Mouse (Mus musculus): ENCODE data around the gene Cdh22. TPM values are rescaled to one million over a fixed set of nuclear protein-coding genes. Genes with fewer than 3 reads are reported as not detected.

The Cdh22 gene
- polyA plus RNA-seq, 1 experiment, result 1.3 TPM

DNA sequence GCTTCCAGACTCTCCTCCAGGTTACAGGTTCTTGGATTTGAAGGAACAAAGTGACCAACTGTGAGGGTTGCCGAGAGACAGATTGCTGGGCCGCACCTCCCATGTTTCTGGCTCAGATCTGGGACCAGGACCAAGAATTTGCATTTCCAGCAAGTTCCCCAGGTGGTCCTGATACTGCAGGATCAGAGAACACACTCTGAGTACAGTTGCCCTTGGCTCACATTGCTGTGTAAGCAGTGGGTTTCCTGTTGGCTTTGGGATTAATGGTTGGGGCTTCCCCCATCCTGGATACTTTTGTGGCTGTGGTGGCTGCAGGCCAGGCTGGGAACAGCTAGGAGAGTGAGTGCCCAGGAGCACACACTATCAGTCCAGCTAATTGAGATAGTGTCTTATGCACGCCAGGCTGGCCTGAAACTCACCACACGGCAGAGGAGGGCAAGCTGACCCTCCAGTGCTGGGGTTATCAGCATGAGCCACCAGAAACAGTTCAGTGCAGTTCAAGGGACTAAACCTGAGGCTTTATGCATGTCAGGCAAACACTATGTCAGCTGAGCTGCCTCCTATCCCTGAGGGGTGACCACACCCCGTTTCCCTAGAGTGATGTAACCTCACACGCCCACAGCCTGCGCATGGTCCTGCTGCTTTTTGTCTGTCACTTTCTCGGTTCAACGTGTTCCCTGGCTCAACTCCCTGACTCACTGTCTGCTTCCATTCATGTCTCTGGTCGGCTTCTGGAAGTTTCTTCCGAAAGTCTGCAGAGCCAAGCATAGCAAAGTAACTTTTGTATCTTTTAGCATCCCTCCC lies 160.4 kb downstream of the Cdh22 start:
- H3K27me3 ChIP-seq (ENCODE audit: control insufficient read depth, insufficient read depth, low read length), result peaks cover 1% of the 10 kb centered on the region
- TF ChIP-seq CTCF (IDR thresholded peaks at IDR 0.05; ENCODE audit: extremely low read depth, insufficient read depth, insufficient read length, insufficient replicate concordance) (no peak), POLR2A (IDR thresholded peaks at IDR 0.05; ENCODE audit: low read depth, low read length) (no peak)
- no peak overlapping the region for H3K4me3 ChIP-seq (ENCODE audit: extremely low read depth, insufficient read depth, insufficient read length)
- 43% methylated on average over 11 of the region's 11 CpGs for WGBS
- no peak for DNase-seq (ENCODE audit: low read depth in 1 of 2, low spot score in 2 of 2)
- H3K4me1 ChIP-seq (ENCODE audit: control insufficient read depth, insufficient read depth, insufficient read length), result no peaks in the 10 kb centered on the region; the same call in 1 of the 2 replicates
- H3K27ac ChIP-seq (ENCODE audit: insufficient read depth, low read length), result no peak overlapping the region
- H3K36me3 ChIP-seq (ENCODE audit: control insufficient read depth, insufficient read depth, low read length), result no peaks in the 10 kb centered on the region; the same call in 1 of the 2 replicates

- Histone ChIP-seq H3K27me3 (ENCODE audit: control insufficient read depth, insufficient read depth, low read length) (peaks cover 1% of the 10 kb centered on the region; the same call in 1 of the 2 replicates), H3K27ac (ENCODE audit: insufficient read depth, low read length) (no peak overlapping the region), H3K36me3 (ENCODE audit: control insufficient read depth, insufficient read depth, low read length) (no peaks in the 10 kb centered on the region; the same call in 1 of the 2 replicates), H3K4me3 (ENCODE audit: extremely low read depth, insufficient read depth, insufficient read length) (no peak overlapping the region), H3K4me1 (ENCODE audit: control insufficient read depth, insufficient read depth, insufficient read length) (no peaks in the 10 kb centered on the region; the same call in 1 of the 2 replicates)
- no peak for TF ChIP-seq CTCF (IDR thresholded peaks at IDR 0.05; ENCODE audit: extremely low read depth, insufficient read depth, insufficient read length, insufficient replicate concordance)
- no peak for TF ChIP-seq POLR2A (IDR thresholded peaks at IDR 0.05; ENCODE audit: low read depth, low read length)
- WGBS, result 19% methylated on average over 9 of the region's 9 CpGs
- DNase-seq (ENCODE audit: low read depth in 1 of 2, low spot score in 2 of 2), result no peak
These were observed 161.3 kb downstream of the Cdh22 start for GRCm38 (mm10) chr2:165073381-165073781.

DNA sequence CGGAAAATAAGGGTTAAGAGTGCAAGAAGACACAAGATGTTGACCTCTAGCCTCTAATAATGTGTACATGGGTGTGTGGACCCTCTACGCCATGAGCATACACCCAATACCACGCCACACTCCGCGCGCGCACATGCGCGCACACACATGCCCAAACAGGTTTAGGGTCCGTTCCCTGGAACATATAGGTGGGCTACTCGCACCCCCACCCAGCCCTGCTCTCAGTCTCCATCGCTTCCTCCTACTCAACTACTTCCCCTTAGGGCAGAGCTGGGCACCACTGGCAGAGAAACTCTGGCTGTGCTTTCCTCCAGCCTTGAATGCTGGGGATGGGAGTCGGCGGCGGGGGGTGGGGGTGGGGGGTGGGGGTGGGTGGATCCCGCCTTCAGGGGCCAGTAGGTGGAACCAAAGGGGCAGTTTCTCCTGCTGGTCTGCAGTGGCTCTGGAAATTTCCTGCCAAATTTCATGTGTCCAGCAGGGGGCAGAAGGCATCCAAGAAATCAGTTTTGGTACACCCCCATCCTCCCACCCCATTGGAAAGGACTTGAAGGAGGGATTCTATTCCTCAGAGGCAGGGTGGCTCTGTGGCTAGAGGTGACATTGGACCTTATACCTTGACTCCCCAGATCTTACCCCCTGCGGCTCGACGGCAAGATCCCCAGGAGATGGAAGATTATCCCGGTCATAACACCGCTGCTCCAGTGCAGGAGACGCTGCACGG lies 164.4 kb downstream of the Cdh22 start:
- Histone ChIP-seq H3K4me1 (ENCODE audit: control insufficient read depth, insufficient read depth, insufficient read length) (no peaks in the 10 kb centered on the region; the same call in 1 of the 2 replicates), H3K36me3 (ENCODE audit: control insufficient read depth, insufficient read depth, low read length) (peaks cover 8% of the 10 kb centered on the region), H3K27ac (ENCODE audit: insufficient read depth, low read length) (no peak overlapping the region), H3K4me3 (ENCODE audit: extremely low read depth, insufficient read depth, insufficient read length) (no peak overlapping the region), H3K27me3 (ENCODE audit: control insufficient read depth, insufficient read depth, low read length) (no peaks in the 10 kb centered on the region)
- TF ChIP-seq CTCF (IDR thresholded peaks at IDR 0.05; ENCODE audit: extremely low read depth, insufficient read depth, insufficient read length, insufficient replicate concordance), result no peak
- TF ChIP-seq POLR2A (IDR thresholded peaks at IDR 0.05; ENCODE audit: low read depth, low read length), result no peak
- 33% methylated on average over 23 of the region's 23 CpGs for WGBS
- DNase-seq (ENCODE audit: low read depth in 1 of 2, low spot score in 2 of 2), result peak; percentile 19 to 33

DNA sequence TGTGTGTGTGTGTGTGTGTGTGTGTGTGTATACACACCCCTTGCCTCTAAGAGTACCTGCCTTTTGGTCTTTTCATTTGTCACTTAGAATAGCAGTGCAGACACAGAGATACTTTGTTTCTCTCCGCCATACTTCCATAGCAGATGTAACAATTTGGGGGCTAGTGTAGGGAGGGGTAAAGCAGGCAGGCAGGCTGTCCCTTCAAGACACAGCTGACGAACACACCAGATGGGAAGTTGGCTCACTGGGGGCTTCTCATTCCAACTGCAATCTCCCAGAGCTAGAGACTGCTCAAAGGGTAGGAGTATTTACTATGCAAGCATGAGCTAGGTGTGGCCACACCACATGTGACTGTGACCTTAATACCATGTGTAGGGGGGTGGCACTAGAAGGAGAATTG lies 165.8 kb downstream of the Cdh22 start:
- no peaks in the 10 kb centered on the region for H3K27me3 ChIP-seq (ENCODE audit: control insufficient read depth, insufficient read depth, low read length)
- H3K36me3 ChIP-seq (ENCODE audit: control insufficient read depth, insufficient read depth, low read length), result peaks cover 11% of the 10 kb centered on the region
- H3K4me1 ChIP-seq (ENCODE audit: control insufficient read depth, insufficient read depth, insufficient read length), result no peaks in the 10 kb centered on the region; the same call in 1 of the 2 replicates
- no peak overlapping the region for H3K27ac ChIP-seq (ENCODE audit: insufficient read depth, low read length)
- H3K4me3 ChIP-seq (ENCODE audit: extremely low read depth, insufficient read depth, insufficient read length), result no peak overlapping the region
- TF ChIP-seq CTCF (IDR thresholded peaks at IDR 0.05; ENCODE audit: extremely low read depth, insufficient read depth, insufficient read length, insufficient replicate concordance) (no peak), POLR2A (IDR thresholded peaks at IDR 0.05; ENCODE audit: low read depth, low read length) (no peak)
- WGBS, result 80% methylated on average over 2 of the region's 2 CpGs
- DNase-seq (ENCODE audit: low read depth in 1 of 2, low spot score in 2 of 2), result no peak

- Histone ChIP-seq H3K27ac (ENCODE audit: insufficient read depth, low read length) (no peak overlapping the region), H3K36me3 (ENCODE audit: control insufficient read depth, insufficient read depth, low read length) (peaks cover 20% of the 10 kb centered on the region), H3K4me1 (ENCODE audit: control insufficient read depth, insufficient read depth, insufficient read length) (peaks cover 12% of the 10 kb centered on the region; the same call in 1 of the 2 replicates), H3K27me3 (ENCODE audit: control insufficient read depth, insufficient read depth, low read length) (no peaks in the 10 kb centered on the region), H3K4me3 (ENCODE audit: extremely low read depth, insufficient read depth, insufficient read length) (no peak overlapping the region)
- DNase-seq (ENCODE audit: low read depth in 1 of 2, low spot score in 2 of 2), result no peak
- 78% methylated on average over 7 of the region's 7 CpGs for WGBS
- TF ChIP-seq CTCF (IDR thresholded peaks at IDR 0.05; ENCODE audit: extremely low read depth, insufficient read depth, insufficient read length, insufficient replicate concordance), result no peak
- no peak for TF ChIP-seq POLR2A (IDR thresholded peaks at IDR 0.05; ENCODE audit: low read depth, low read length)
These were observed 170.2 kb downstream of the Cdh22 start for GRCm38 (mm10) chr2:165064489-165064888.

- peak overlapping the region; percentile 55 for H3K27ac ChIP-seq (ENCODE audit: insufficient read depth, low read length)
- peak in 1 of 2 experiments; percentile 55 for DNase-seq (ENCODE audit: low read depth in 1 of 2, low spot score in 2 of 2)
- no peaks in the 10 kb centered on the region for H3K27me3 ChIP-seq (ENCODE audit: control insufficient read depth, insufficient read depth, low read length)
- TF ChIP-seq CTCF (IDR thresholded peaks at IDR 0.05; ENCODE audit: extremely low read depth, insufficient read depth, insufficient read length, insufficient replicate concordance), result no peak
- TF ChIP-seq POLR2A (IDR thresholded peaks at IDR 0.05; ENCODE audit: low read depth, low read length), result no peak
- H3K36me3 ChIP-seq (ENCODE audit: control insufficient read depth, insufficient read depth, low read length), result peaks cover 20% of the 10 kb centered on the region
- peaks cover 20% of the 10 kb centered on the region; the same call in 1 of the 2 replicates for H3K4me1 ChIP-seq (ENCODE audit: control insufficient read depth, insufficient read depth, insufficient read length)
- WGBS, result 58% methylated on average over 16 of the region's 16 CpGs
- no peak overlapping the region for H3K4me3 ChIP-seq (ENCODE audit: extremely low read depth, insufficient read depth, insufficient read length)
These were observed 172.8 kb downstream of the Cdh22 start for GRCm38 (mm10) chr2:165061638-165062433.

Other genes starting within 250 kb of the Cdh22 start
- 25.1 and 28.7 TPM in 2 replicates for gene Ncoa5, start 200.0 kb downstream of the Cdh22 start, polyA plus RNA-seq (2012; rRNA removed)
- gene Cd40, start 179.2 kb downstream of the Cdh22 start, polyA plus RNA-seq (2012; rRNA removed), result 66.9 and 97.0 TPM in 2 replicates
- gene 1700025C18Rik, start 144.1 kb downstream of the Cdh22 start, polyA plus RNA-seq (2012; rRNA removed), result not detected in 2 replicates
- gene Slc35c2, start 53.0 kb upstream of the Cdh22 start, polyA plus RNA-seq (2012; rRNA removed), result 77.7 and 99.2 TPM in 2 replicates
- 62.3 and 91.0 TPM in 2 replicates for gene Elmo2, start 91.6 kb upstream of the Cdh22 start, polyA plus RNA-seq (2012; rRNA removed)
- 0.13 TPM in 1 of 2 replicates, not detected in the other for gene Zfp663, start 133.9 kb upstream of the Cdh22 start, polyA plus RNA-seq (2012; rRNA removed)
- 0.39 and 0.47 TPM in 2 replicates for gene Zfp334, start 153.4 kb upstream of the Cdh22 start, polyA plus RNA-seq (2012; rRNA removed)
- gene Ocstamp, start 165.6 kb upstream of the Cdh22 start, polyA plus RNA-seq (2012; rRNA removed), result 1.6 and 1.7 TPM in 2 replicates
- gene Slc13a3, start 238.4 kb upstream of the Cdh22 start, polyA plus RNA-seq (2012; rRNA removed), result 0.94 and 1.4 TPM in 2 replicates